Mouse (Mus musculus) heart, adult 18-20 months (tissue): ENCODE data around the gene Tmed1. TPM values are rescaled to one million over a fixed set of nuclear protein-coding genes. Genes with fewer than 3 reads are reported as not detected.
"Not testable (repeated sequence)": the region's sequence is repeated elsewhere in the genome, so short reads cannot be mapped to it uniquely, and the experiment has no call there.

Source experiments
- DNase-seq, 2 experiments: peaks; one replicate each; pipeline ENCODE4 v3.0.0; 2021 to 2022; ENCODE audit warnings: mixed read lengths in 1 of 2
- long read RNA-seq, 2 experiments: library from polyadenylated mRNA; stranded (forward); transcript quantifications; one replicate each; pipeline ENCODE4 v2.0.0; 2021
- total RNA-seq, 2 experiments: library from RNA; stranded (reverse); gene quantifications; 2 replicates each; pipeline ENCODE4 v1.2.3; 2021

Tmed1 gene
- total RNA-seq: 10 to 100 TPM; 45.3 to 50.9 TPM
- long read RNA-seq, experiment 1, transcript Tmed1-201 (4 exons, 1,378 nt): major isoform, 93 of 98 reads
- long read RNA-seq, experiment 1, partial matches to known transcripts: 1 of 98 reads
- long read RNA-seq, experiment 1, other reads (novel, unspliced or antisense): 4 of 98 reads
- long read RNA-seq, experiment 2, transcript Tmed1-201 (4 exons, 1,378 nt): major isoform, 50 of 53 reads
- long read RNA-seq, experiment 2, partial matches to known transcripts: 0 of 53 reads
- long read RNA-seq, experiment 2, other reads (novel, unspliced or antisense): 3 of 53 reads

DNA sequence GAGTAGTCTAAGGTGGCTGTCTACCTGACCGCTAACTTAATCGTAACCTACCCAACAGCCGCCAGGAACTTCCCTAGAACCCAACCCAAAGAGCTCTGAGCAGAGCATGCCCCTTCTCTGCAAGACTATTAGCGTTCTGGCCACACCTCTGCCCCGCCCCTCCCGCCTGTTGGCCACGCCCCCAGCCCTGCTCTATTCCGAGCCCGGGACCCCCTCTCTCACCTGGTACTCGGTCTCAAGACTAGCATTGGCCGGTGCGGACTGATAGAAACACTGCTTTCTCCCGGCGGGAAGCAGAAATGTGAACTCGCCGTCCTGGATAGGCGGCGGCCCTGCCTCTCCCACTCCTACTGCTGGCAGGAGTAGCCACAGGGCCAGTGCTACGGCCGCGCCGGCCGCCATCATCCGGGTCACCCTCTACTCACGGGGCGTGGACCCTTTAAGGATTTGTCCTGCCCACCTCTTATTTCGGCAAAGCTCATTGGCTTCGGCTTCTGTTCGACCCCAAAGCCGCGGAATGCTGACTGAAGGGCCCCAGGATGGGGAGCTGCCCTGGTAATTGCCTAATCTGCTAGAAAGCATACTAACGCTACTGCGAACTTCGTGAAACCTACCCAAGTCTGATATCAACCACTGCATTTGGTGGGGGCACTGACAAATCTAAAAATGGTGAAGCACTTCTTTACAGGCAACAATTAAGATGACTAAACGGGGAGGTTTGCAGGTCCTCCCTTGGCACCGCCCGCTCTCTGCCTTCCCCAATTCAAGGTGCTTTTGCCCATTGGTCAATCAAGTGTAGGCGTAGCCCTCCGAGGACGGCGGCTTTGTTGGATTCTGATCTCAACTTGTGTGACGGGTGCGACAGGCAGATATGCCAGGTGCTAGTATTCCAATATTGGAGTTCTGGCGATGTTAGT, at the start of gene Tmed1:
Gene Tmed1 (minus strand): TSS at position 481 of the 917 bp plus-strand sequence.
- peak; percentile 96 to 98 for DNase-seq

DNA sequence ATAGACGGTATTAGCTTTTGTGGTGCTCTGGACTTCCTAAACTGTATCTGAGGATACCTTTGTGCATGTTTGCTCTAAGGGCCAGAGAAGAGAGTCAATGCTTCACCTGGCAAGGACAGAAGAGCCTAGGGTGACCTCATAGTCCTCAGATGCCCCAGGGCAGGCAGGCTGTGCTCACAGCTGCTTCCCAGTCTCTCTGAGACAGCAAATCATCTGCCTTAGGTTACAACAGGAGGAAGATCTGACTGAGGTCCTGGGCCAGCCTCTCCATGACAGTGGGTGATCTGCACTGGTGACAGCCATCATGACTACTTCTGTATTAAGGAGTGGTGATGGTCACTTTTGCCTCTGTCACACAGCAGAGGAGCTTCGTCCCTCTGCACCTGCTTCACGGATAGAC, 49.1 kb upstream of the Tmed1 start:
- DNase-seq: no peak

DNA sequence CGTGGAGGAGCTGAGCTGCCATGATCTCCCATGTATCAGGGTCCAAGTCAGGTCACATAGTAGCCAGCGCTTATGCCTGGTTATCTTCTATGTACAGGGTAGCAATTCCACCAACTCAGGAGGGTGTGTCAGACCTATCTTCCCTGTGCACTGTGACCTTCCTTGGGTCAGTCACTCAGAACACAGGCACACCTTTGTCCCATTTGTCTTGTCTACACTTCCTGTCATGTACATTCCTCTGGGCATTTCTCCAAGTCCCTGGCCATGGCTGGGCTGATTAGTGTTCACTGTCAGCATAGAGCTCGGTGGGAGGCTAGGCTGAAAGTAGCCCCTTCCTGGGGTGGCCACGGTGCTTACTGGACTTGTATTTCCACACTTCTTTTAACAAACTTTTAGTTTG, 48.3 kb upstream of the Tmed1 start:
- peak; percentile 36 to 37 for DNase-seq

DNA sequence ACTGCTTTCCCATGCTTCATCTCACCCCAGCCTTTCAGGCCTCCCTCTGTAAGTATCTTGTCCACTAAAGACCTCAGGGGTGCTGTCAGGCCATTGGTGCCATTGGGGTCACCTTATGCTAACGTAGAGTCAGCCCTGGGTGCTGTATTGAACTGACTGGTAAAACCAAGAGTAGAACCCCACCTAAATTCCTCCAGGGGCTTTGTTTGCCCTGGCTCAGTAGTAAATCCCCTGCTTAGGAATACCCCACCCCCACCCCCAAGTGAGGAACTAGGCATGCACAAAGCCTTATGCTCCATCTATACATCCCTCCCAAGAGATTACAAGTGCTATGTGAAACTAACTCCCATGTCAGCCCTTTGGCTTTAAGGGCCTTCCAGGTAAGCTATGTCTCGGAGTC, 47.5 kb upstream of the Tmed1 start:
- no peak for DNase-seq

DNA sequence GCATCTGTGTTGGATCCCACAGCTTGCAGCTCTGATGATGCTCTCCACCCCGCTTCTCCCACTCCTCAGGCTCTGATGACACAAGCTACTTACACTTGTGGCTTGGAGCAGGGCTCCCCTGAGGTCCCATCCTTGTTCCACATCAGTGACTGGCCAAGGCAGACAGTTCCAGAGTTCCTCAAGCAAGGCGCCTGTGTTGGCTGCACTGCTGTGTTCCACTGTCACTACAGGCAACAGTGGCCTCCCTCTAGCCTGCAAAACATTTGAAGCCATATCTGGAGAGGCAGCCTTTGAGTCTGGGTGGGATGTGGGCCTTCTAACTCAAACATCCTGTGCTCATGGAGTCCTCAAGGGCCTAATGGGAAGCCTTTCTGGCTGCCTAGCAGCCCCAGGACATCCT, 46.9 kb upstream of the Tmed1 start:
- DNase-seq: no peak

DNA sequence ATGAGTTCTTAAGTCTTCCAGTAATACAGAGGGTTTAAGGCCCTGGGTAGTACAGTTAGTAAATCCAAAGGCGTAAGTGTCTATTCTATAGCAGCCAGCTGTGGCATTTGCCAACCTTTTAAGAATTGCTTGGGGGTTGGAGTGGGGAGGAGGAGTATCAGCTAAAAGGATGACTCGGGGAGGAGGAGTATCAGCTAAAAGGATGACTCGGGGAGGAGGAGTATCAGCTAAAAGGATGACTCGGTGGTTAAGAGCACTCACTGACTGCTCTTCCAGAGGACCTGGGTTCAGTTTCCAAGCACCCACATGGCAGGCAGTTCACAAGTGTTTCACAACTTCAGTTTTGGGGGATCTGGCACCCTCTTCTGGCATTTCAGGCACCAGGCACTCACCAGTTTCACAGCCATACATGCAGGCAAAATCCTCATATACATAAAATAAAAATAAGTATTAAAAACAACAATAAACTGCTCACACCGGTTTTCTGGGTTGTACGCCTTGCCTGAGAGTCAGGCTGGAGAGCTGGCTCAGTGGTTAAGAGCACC, 45.2 kb upstream of the Tmed1 start:
- no peak for DNase-seq

DNA sequence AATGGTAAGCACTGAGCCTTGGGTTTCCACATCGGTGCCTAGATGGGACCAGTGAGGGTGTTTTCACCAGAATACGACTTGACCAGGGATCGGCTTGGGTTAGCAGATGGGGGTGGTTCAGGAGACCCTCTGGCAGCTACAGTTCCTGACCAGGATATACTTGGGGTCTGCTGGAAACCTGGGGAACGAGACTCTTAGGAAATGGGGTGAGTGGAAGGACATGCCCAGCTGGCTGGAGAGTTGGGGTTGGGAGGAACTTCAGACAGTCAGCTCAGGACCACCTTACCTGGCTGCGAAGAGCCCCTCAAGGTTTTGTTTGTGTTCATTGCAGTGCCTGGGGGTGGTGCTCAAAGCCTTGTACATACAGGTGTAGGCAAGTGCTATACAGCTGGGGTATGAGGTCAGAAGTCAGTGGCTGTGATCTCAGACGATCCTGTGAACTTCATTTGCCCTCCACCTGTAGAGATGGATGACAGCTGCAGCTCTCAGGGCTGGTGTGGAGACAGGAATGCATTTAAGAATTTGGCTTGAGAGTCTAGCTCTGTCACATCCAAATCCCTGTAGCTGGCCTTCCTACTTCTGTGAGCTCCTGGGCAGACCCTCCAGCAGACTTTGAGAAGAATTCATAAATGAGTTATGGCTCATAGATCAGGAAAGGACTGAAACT, 43.7 kb upstream of the Tmed1 start:
- no peak for DNase-seq

DNA sequence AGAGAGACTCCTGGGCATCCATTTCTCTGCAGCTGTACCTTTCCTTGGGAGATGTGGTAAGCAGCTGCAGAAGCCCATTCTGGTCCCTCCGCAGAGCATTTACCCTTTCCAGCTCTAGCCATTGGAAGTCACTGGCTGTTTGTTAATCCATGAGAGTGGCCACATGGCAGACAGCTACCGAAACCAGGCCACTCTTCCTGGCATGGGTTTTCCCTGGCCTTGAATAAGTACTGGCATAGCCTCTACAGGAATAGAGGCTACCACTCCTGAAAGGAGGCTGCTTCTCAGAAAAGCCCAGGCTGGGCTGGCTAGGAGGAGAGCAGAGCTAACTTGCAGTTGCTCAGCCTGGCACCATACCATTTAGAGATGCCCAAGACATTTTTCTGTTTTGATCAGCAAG, 41.0 kb upstream of the Tmed1 start:
- no peak for DNase-seq

DNA sequence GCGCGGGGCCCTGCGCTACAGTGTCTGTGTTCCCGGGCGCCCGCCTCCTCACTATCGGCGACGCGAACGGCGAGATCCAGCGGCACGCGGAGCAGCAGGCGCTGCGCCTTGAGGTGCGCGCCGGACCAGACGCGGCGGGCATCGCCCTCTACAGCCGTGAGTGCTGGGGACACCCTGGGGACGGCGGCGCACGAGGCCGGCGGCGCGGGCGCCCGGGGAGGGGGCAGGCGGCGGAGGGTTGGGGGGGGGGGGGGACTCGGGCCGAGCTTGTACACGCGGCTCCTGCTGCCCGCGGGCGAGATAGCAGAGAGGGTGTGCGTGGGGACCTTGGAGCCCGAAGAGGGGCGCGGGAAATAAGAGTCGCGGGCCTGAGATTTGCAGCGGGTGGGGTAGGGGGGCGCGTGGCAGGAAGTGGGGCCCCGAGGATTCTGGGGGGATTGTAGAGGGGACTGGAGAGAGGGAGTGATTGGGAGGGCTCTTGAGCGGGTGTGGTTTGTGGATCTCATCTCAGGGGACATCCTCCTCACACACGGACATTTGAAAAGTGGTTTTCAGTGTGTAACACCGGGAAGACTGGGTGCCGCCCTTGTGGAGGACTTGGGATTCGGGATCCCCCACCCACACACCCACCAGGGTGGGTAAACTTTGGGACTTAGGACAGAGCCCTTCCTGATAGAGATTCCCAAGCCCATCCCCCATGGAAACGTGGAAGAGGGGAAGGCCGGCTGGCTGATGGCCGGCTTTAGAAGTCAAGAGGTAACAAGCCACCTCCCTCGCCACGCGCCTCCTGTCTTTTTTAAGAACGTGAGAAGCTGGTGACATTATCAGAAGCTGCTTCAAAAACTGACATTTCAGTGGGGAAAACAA, 37.3 kb upstream of the Tmed1 start:
- DNase-seq: peak; percentile 69 to 74

DNA sequence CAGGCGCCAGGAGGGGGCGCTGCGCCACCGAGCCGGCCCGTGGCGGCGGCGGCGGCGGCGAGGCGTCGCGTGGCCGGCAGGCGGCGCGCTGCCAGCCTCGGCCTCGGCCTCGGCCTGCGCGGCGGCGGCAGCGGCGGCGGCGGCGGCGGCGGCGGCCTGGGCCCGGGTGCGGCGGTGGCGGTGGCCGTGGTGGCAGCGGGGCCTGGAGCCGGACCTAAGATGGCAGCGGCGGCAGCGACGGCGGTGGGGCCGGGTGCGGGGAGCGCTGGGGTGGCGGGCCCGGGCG, 36.7 kb upstream of the Tmed1 start, which contains the start of gene Carm1:
Gene Carm1 (plus strand): TSS at position 106 of the 286 bp plus-strand sequence.
- no peak for DNase-seq

DNA sequence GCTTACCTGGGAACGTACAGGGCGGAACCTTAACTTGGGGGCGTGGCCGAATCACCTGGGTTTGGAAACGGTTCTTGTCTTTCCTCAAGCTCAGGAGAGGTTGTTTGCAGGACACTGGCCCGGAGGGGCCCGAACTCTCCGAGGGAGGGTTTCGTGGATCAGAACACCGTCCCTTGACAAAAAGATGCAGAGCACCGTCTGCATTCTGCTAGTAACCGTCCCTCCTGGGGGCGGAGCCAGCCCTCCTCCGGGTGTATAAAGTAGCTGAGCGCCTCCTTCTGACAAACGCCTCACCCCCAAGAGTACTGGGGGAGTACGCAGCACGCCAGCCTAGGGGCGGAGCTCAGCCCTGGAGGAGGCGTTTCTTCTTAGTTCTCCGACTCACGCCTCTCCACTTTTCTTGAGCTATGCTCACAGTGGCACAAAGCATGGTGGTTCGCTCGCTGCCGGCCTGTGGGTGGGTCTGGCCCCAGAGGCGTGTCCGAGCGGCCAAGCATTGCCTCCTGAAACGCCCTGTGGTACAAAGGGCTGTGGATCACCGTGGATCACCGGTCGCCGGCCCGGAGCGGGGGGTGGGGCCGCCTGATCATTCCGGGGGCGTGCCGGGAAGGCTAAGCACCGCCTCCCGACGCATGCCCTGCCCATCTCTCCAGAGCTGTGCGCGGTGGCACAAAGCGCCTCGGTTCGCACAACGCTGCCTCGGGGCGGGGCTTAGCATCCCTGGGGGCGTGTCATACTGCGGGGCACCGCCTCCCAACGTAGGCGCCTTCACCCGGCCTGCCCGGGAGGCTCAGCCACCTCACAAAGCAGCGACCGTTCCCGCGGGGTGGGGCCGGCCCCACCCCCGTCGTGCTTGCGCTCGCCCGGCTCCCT, 36.1 kb upstream of the Tmed1 start:
- DNase-seq: peak; percentile 99

DNA sequence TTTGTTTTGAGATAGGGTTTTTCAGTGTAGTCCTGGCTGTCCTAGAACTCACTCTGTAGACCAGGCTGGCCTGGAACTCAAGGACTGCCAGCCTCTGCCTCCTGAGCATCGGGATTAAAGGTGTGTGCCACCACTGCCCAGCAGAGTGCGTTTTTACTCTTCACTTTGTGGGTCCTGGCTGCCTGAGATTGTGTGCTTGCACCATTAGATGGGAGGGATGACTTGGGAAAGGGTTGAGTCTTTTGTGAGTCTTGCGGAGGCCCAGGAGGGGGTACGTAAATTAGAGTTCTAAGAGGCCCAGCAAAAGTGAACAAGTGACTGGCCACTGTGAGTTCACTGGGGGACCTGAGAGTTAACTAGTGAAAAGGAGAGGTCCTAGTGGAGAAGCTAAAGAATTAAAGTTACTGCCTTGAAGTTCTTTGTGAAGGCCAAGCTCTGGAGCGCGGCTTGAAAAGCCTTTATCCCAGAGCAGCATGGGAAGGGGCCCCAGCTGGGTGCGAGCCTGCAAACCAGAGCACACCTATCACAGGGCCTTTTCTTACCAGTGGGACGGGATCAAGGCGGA, 35.4 kb upstream of the Tmed1 start:
- DNase-seq: no peak

DNA sequence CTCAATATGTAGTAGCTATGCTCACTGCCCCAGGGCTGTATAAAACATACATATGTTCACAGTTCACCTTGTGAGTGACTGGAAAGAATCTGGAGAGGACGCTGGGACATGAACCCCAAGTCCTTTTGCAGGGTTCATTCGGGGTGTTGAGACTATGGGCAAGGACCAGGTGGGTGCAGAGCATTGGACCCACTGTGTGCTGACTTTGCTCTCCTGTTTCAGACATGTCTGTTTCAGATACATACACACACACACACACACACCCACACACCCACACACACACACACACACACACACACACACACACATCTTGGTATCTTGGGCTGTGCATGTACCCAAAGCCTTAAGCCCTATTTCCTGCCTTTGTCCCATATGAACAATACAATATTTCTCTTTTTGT, 31.9 kb upstream of the Tmed1 start:
- not testable (repeated sequence) for DNase-seq

DNA sequence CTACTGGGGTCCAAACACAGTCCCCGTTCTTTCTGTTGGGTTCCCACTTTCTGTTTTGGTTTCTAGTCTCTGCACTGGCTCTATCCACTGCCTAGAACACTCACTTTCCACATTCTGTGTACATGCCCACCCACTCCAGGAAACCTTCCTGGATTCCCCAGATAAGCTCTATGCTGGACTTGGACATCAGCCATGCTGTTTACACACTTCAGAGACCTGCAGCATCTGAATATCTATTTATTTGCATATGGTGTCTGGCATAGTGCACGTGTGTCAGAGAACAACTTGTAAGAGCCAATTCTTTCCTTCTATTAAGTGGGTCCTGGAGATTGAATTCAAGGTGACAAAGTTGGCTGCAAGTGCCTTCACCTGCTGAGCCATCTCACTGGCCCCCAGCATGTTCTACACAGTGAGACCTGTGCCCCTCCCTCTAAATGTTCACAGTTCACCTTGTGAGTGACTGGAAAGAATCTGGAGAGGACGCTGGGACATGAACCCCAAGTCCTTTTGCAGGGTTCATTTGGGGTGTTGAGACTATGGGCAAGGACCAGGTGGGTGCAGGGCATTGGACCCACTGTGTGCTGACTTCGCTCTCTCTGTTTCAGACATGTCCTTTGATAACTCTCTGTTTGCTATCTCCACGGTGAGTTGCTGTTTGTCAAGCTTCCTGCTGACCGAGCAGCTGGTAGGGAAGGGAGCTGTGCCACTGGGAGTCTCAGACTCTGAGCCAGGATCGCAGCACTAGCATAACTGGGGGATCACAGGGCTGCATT, 30.1 kb upstream of the Tmed1 start:
- DNase-seq: no peak

DNA sequence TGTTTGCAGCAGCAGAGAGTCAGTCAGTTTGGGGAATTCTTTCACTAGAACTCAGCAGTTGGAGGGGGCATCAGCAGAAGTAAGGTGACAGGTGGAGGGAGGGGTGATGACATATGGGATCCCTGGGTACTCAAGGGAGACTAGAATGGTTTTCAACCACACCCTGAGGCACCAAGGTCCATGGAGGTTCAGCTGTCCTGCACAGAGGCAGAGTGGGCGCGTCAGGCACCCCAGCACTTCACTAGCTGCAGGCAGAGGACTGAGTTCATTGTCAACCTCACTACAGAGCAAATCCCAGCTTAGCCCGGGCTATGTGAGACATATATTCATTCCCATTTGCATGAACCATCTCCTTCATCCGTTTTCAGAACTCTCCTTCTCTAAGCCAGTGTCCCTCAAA, 27.0 kb upstream of the Tmed1 start:
- no peak for DNase-seq

DNA sequence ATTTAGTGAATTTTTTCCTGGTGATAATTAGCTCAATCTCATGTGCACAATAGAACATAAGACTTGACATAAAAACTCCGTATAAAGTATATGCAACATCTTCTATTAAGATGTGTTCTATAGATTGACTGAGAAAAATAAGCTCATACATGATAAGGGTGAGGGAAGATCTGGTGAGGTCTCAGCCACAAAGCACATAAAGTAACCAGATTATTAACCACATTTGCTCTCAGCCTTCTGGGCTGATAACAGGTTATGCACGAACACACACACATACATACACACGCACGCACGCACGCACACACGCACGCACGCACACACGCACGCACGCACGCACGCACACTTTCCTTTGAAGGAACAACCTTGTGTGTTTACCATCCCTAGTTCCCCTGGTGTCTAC, 26.4 kb upstream of the Tmed1 start:
- DNase-seq: no peak

DNA sequence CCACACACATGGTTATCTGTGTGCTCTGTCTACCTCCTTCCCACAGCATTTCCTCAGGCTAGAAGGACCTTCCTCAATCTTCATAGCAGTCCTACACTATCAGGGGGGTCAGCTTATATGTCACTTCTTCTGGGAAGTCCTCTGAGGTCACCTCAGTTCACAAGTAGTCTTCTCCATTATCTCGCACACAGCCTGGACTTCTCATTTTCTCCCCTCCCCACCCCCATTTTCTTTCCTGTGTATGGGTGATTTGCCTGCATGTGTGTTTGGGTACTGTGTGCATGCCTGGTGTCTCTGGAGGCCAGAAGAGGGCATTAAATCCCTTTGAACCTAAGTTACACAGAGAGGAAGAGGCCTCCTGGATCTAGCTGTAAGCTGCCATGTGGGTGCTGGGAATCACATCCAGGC, 17.9 kb upstream of the Tmed1 start:
- no peak for DNase-seq

DNA sequence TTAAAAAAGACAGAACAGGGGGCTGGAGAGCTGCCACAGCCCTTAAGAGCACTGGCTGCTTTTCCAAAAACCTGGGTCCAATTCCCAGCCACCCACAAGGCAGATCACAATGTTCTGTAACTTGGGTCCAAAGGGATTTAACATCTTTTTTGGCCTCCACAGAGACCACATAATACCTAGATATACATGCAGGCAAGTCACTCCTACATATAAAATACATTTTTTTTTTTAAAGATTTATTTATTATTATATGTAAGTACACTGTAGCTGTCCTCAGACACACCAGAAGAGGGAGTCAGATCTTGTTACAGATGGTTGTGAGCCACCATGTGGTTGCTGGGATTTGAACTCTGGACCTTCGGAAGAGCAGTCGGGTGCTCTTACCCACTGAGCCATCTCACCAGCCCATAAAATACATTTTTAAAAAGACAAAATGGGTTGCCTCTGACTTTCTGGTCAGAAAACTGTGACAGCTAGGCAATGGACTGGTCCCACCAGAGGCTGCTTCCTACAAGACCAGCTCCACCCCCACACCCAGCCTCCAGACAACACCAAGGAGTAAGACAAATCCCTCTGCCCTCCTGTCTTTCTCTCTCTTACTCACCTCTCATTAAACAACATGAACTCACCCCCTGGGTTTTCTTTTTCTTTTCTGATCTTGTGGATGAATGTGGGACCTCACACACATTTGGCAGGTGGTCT, 17.2 kb upstream of the Tmed1 start:
- DNase-seq: no peak

DNA sequence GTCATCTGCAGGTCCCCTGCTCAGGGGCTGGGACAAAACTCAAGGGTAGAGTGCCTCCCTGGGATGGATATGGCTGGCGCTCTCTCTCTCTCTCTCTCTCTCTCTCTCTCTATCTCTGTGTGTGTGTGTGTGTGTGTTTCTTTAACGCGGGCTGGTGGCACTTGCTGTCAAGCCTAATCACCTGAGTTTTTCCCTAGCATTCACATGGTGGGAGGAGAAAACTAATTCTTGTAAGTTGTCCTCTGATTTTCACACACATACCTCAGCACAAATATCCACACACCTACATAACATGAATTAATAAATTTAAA, 16.5 kb upstream of the Tmed1 start:
- DNase-seq: no peak
